Mouse (Mus musculus) B cell, adult 2 months (primary cell): ENCODE measurements around the gene Zfp507.

Source experiments
- DNase-seq, 2 experiments: peaks; one replicate each; pipeline ENCODE4 v3.0.0; 2022

The Zfp507 gene

GRCm38 (mm10) chr7:35732585-35733059 lies 70.2 kb downstream of the Zfp507 start:
- DNase-seq: no peak

- no peak for DNase-seq
Observed at GRCm38 (mm10) chr7:35729621-35730031, 73.2 kb downstream of the Zfp507 start.

- DNase-seq: no peak
Observed at GRCm38 (mm10) chr7:35728376-35728775, 74.4 kb downstream of the Zfp507 start.

- no peak for DNase-seq
Observed at GRCm38 (mm10) chr7:35723035-35723434, 79.8 kb downstream of the Zfp507 start.
